Mouse (Mus musculus): ENCODE measurements around the gene Zfp536. TPM values are rescaled to one million over a fixed set of nuclear protein-coding genes. Genes with fewer than 3 reads are reported as not detected.

Zfp536 gene
- total RNA-seq, 2 experiments from 2014 or later, result 32.0 to 38.0 TPM

GRCm38 (mm10) chr7:37510933-37511675 is 262.3 kb downstream of the Zfp536 start:
- intact Hi-C loops (cut with DNase I), result no loop called here
- no peak for DNase-seq (ENCODE audit: low spot score in 2 of 2)

GRCm38 (mm10) chr7:37509700-37510099 is 263.7 kb downstream of the Zfp536 start:
- DNase-seq (ENCODE audit: low spot score in 2 of 2), result no peak
- intact Hi-C loops (cut with DNase I), result no loop called here

GRCm38 (mm10) chr7:37505548-37505947 is 267.9 kb downstream of the Zfp536 start:
- DNase-seq (ENCODE audit: low spot score in 2 of 2), result no peak
- intact Hi-C loops (cut with DNase I), result no loop called here

- DNase-seq (ENCODE audit: low spot score in 2 of 2), result no peak
- intact Hi-C loops (cut with DNase I), result no loop called here
Observed at GRCm38 (mm10) chr7:37505096-37505495, 268.3 kb downstream of the Zfp536 start.

- intact Hi-C loops (cut with DNase I), result no loop called here
- DNase-seq (ENCODE audit: low spot score in 2 of 2), result no peak
Observed at GRCm38 (mm10) chr7:37498881-37499280, 274.6 kb downstream of the Zfp536 start.

- intact Hi-C loops (cut with DNase I), result no loop called here
- DNase-seq (ENCODE audit: low spot score in 2 of 2), result no peak
Observed at GRCm38 (mm10) chr7:37496491-37496890, 276.9 kb downstream of the Zfp536 start.

- intact Hi-C loops (cut with DNase I), result no loop called here
- no peak for DNase-seq (ENCODE audit: low spot score in 2 of 2)
Observed at GRCm38 (mm10) chr7:37490312-37490711, 283.1 kb downstream of the Zfp536 start.

- no peak for DNase-seq (ENCODE audit: low spot score in 2 of 2)
- intact Hi-C loops (cut with DNase I), result no loop called here
Observed at GRCm38 (mm10) chr7:37484946-37485345, 288.5 kb downstream of the Zfp536 start.

- intact Hi-C loops (cut with DNase I), result no loop called here
- DNase-seq (ENCODE audit: low spot score in 2 of 2), result no peak
Observed at GRCm38 (mm10) chr7:37482564-37482963, 290.9 kb downstream of the Zfp536 start.

- DNase-seq (ENCODE audit: low spot score in 2 of 2), result no peak
- intact Hi-C loops (cut with DNase I), result no loop called here
Observed at GRCm38 (mm10) chr7:37481165-37481564, 292.3 kb downstream of the Zfp536 start.

- intact Hi-C loops (cut with DNase I), result no loop called here
- DNase-seq (ENCODE audit: low spot score in 2 of 2), result no peak
Observed at GRCm38 (mm10) chr7:37477309-37477708, 296.1 kb downstream of the Zfp536 start.

GRCm38 (mm10) chr7:37475485-37475884 is 298.0 kb downstream of the Zfp536 start:
- DNase-seq (ENCODE audit: low spot score in 2 of 2), result no peak
- intact Hi-C loops (cut with DNase I), result no loop called here

GRCm38 (mm10) chr7:37474284-37474683 is 299.2 kb downstream of the Zfp536 start:
- intact Hi-C loops (cut with DNase I), result no loop called here
- no peak for DNase-seq (ENCODE audit: low spot score in 2 of 2)

GRCm38 (mm10) chr7:37473311-37474084 is 299.9 kb downstream of the Zfp536 start:
- intact Hi-C loops (cut with DNase I), result no loop called here
- DNase-seq (ENCODE audit: low spot score in 2 of 2), result no peak

- intact Hi-C loops (cut with DNase I), result no loop called here
- DNase-seq (ENCODE audit: low spot score in 2 of 2), result no peak
Observed at GRCm38 (mm10) chr7:37471726-37472125, 301.7 kb downstream of the Zfp536 start.

- no peak for DNase-seq (ENCODE audit: low spot score in 2 of 2)
- intact Hi-C loops (cut with DNase I), result no loop called here
Observed at GRCm38 (mm10) chr7:37466477-37467243, 306.8 kb downstream of the Zfp536 start.

GRCm38 (mm10) chr7:37464186-37464721 is 309.2 kb downstream of the Zfp536 start:
- DNase-seq (ENCODE audit: low spot score in 2 of 2), result no peak
- intact Hi-C loops (cut with DNase I), result no loop called here

- DNase-seq (ENCODE audit: low spot score in 2 of 2), result no peak
- intact Hi-C loops (cut with DNase I), result no loop called here
Observed at GRCm38 (mm10) chr7:37447523-37447922, 325.9 kb downstream of the Zfp536 start.

- no peak for DNase-seq (ENCODE audit: low spot score in 2 of 2)
- intact Hi-C loops (cut with DNase I), result no loop called here
Observed at GRCm38 (mm10) chr7:37439912-37440311, 333.5 kb downstream of the Zfp536 start.

All from left cerebral cortex, postnatal 25 days (tissue).